Mouse (Mus musculus): ENCODE measurements at regions not wholly inside any gene's neighbourhood (a gene's known extent, or its start where the extent isn't known, plus 50 kb on each side); places are given as distances from the start of the nearest gene placed in this dataset.

GRCm38 (mm10) chr2:173930606-173931177 is 145.4 kb upstream of the Stx16 start:
- ATAC-seq (ENCODE audit: low TSS enrichment), result no peak

- ATAC-seq (ENCODE audit: low TSS enrichment), result no peak
Observed at GRCm38 (mm10) chr2:173935706-173936105, 140.4 kb upstream of the Stx16 start.

DNA sequence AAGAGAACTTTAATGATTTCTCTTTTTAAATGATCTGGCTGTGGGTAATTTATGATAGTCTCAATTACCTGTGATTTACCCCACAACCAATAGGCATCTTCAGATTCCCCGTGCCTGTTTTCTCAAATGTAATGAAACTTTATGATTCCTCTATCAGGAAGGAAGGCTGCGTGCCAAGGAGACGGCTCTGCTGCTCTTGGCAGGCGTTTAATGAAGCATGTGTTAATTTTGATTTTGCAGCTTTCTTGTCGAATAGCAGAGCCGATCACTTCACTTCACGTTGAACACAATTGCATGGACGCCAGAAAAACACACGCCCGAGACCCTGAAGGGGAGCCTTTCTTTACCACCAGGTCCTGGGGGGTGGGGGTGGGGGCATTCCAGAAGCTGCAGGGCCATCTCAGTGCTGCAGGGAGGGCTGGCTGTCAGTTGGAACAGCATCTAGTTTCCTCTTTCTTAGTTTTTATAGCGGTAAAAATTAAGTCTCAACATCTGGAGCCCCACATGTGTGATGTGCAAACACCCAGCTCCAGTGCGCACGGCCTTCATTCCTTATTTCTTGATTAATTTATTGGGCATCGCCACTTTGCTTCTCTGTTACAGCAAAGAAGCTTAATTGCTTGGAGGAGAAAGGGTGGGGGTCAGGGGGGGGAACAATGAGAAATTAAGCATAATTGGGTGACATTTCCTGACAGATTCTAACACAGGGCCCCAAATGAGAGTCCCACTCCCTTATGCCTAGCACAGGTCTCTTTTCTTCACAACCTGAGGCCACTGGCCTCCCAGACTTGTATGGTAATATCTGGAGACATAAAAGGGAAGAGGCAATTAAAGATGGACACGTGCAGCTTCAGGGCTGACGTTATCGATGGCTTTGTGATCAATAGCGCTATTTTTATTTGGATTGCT is 138.3 kb upstream of the Stx16 start:
- ATAC-seq (ENCODE audit: low TSS enrichment), result no peak

DNA sequence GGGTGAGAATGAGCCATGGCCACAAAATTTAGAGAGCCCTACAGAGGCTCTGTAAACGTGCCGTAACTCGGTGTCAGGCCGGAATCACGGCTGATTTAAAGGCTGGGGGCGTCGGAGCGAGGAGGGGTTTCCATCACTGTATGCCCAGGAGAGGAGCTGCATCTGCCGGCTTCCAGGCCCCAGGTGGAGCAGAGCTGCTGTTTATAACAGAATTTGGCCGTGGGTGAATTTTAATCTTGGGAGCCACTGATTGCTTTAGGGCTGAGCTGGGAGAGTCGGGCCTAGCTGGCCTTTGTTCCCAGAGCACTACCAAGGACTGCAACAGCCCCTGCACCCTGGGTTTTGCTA is 137.7 kb upstream of the Stx16 start:
- ATAC-seq (ENCODE audit: low TSS enrichment), result no peak

DNA sequence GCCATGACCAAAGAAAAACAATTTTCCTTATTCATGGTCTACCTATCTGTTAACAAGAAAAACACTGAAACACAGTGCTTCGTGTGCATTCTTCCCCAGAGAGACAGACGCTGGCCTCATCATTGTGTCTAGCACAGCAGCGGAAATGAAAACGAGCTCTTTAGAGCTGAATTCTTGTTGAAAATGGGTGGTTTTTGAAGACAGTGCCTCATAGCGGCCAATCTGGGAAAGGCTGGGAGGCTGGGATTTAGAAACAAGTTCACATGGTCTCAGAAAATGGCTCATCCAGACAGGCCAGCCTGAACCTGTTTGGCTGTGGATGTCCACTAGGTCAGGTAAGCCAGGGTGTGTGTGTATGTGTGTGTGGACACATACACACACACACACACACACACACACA is 130.7 kb upstream of the Stx16 start:
- no peak for ATAC-seq (ENCODE audit: low TSS enrichment)

DNA sequence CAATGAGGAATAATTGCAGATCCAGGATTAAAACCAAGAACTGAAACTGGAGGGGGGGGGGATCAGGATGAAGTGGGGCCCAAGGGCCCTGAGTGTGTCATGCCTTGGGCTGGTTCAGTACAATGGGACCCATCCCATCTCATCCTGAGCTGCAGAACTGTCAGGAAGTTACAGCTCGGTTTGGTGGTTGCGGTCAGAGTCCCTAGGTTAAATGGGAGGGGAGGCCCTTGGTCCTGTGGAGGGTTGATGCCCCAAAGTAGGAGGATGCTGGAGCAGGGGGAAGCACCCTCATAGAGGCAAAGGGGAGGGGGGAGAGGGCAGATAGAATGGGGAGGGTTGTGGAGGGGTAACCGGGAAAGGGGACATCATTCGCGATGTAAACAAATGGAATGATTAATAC is 127.5 kb upstream of the Stx16 start:
- ATAC-seq (ENCODE audit: low TSS enrichment), result no peak

GRCm38 (mm10) chr2:173950164-173950891 is 125.8 kb upstream of the Stx16 start:
- ATAC-seq (ENCODE audit: low TSS enrichment), result no peak

GRCm38 (mm10) chr2:173966111-173966510 is 110.0 kb upstream of the Stx16 start:
- no peak for ATAC-seq (ENCODE audit: low TSS enrichment)

DNA sequence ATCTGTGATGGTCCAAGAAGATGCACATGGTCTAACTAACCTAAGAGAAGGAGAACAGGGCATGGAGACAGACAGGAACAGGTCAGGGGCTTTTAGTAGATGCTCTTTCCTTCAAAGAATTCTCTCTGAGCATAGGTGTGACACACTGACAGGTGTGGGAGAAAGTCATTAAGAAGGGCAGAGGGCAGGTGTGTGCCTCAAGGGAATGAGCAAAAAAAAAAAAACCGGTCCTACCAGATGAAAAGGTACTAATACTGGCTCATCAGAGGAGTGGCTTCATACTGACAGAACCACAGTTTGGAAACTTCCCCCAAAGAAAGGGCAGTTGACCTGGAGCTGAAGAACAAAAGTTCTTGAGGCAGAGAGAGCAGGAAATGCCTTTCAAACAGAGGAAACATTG is 105.3 kb upstream of the Stx16 start:
- no peak for ATAC-seq (ENCODE audit: low TSS enrichment)

GRCm38 (mm10) chr2:173976314-173977053 is 99.6 kb upstream of the Stx16 start:
- no peak for ATAC-seq (ENCODE audit: low TSS enrichment)

- ATAC-seq (ENCODE audit: low TSS enrichment), result no peak
Observed at GRCm38 (mm10) chr2:173977236-173978053, 98.7 kb upstream of the Stx16 start.

GRCm38 (mm10) chr2:173978138-173978765 is 97.9 kb upstream of the Stx16 start:
- no peak for ATAC-seq (ENCODE audit: low TSS enrichment)

DNA sequence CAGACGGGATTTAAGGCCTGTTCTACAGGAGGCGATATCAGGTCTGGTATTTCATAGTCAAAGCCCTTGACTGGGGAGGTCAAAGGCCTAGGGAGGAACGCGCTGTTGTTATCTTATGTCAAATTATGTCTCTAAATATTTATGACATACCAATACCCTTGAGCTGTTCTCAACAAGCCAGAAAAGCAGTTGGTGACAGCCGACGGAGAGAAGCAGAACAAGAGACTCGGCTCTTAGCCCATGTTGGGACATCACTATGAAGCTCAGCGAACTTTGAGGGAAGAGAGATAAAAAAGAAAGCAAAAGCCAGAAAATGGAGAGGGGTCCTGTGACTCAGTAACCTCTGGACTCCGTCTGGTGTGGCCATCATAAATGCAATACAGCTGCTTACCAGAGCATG is 95.1 kb upstream of the Stx16 start:
- ATAC-seq (ENCODE audit: low TSS enrichment), result no peak

DNA sequence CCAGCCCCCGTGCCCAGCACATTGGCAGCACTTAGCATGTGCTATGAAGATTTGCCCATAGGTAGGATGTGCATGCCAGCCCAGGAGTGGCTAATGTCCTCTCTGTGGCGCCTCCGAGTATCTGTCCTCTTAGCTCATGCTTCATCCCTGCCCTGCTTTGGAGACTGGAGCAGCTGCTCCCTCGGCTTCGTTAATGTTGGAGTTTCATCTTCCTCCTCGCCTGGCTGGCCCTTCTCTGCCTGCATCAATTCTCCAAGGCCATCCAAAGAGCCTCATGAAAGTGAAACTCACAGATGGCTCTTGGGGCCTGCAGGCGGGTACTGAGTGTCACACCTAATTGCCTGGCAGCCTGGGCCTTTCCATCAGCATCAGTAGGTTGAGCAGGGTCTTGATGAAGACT is 88.6 kb upstream of the Stx16 start:
- no peak for ATAC-seq (ENCODE audit: low TSS enrichment)

DNA sequence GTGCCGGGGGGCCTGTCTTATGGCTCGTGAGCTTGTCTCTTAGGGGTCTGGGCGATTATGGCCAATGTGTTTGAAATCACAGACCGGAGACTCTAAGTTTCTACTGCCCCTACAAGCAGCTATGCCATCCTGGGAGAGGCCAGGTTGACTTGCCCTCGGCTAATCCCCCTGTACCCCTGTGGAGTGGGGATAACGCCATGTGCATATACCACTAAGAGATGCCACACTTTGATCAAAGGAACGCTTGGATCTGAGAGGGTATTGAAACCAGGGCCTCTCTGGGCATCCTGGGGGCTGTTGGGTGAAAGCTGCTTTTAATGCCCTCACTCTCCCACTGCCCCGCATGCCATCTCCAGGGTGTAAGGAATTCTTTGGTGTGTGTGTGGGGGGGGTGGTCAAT is 88.2 kb upstream of the Stx16 start:
- no peak for ATAC-seq (ENCODE audit: low TSS enrichment)

- ATAC-seq (ENCODE audit: low TSS enrichment), result no peak
Observed at GRCm38 (mm10) chr2:173988641-173989336, 87.3 kb upstream of the Stx16 start.

DNA sequence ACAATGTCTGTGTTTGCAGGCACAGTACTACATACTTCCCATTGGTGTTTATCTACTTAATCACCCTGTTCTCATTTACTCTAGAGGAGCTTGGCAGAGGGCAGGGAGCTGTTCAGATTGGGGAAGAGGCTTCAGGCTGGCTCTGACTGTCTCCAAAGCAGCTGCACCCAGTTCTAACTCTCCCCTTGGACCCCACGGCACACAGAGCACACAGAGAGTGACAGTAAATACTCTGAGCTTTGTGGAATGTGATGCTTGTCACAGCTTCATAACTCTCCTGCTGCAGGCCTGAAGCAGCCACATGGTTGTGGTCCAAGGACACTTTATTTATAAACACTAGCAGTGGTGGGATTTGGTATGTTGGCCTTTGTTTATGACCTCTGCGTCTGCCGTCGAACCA is 85.4 kb upstream of the Stx16 start:
- no peak for ATAC-seq (ENCODE audit: low TSS enrichment)

DNA sequence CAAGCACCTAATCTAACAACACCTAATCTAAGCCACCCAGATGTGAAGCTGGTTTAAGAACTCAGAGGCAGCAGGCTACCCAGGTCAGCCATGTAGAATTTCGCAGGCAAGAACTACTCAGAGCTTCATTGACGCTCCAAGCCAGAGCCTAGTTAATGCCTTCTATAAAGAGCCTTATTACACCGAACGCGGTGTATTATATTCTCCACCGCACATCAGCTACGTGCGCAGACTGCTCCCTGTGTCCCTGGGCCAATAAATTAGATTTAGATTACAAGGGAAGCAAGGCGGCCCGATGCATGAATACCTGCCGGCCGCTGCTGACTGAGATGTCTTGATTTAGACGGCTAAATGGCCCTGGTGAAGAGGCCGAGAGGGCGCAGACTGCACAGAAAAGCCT is 84.7 kb upstream of the Stx16 start:
- no peak for ATAC-seq (ENCODE audit: low TSS enrichment)

DNA sequence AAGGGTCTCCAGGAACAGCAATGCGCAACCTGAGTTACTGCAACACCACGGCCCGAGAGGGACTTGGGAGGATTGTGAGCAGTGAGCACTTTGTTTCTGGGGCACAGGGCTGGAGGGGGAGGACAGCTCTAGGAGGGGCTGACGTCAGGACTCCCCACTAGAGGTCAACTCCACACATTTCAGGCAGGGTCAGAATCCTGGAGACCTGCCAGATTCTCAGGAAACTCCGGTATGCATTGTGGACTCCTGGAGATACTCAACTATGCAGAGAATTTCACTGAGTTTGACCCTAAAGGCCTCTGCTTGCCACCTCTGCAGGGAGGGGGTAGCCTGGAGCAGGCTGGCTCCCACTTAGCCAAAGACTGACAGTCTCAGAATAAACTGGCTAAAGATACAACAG is 84.1 kb upstream of the Stx16 start:
- ATAC-seq (ENCODE audit: low TSS enrichment), result no peak

- ATAC-seq (ENCODE audit: low TSS enrichment), result peak; percentile 95
Observed at GRCm38 (mm10) chr2:173993431-173993955, 82.6 kb upstream of the Stx16 start.

All from frontal cortex, adult (tissue).